Mouse (Mus musculus): ENCODE measurements around the gene Sfi1. TPM values are rescaled to one million over a fixed set of nuclear protein-coding genes. Genes with fewer than 3 reads are reported as not detected.
"Not testable (repeated sequence)": the region's sequence is repeated elsewhere in the genome, so short reads cannot be mapped to it uniquely, and the experiment has no call there.

Sfi1 gene
- total and polyA plus RNA-seq, 3 experiments = 42.2 to 111 (median 89.7) TPM

DNA sequence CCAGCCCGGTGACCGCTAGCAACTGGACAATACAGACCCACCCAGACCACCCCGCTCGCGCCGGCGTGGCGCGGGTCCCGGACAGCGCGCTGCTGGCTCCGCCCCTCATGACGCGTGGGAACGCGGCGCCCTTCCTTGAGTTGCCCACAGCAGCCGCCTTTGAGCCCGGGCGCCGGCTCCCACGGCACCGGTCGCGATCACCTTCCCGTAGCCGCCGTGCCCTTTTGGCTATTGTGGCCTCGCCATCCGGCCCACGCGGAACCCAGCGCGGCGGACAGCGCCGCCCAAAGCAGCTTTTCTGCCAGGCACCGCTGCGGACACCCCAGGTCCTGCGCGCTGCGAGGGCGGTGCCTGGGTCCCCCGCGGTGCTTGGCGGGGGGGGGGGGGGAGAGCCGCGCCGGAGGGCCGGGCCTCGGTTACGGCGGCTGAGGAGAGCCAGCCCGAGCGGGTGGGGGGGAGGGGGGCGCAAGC, 9.0 kb upstream of the Sfi1 start, which contains the start of gene Eif4enif1:
TSS of gene Eif4enif1 (plus strand) at position 162 of the 471 bp plus-strand sequence.
- ATAC-seq (ENCODE audit: extremely low read depth, insufficient number of reproducible peaks, low FRiP score, poor library complexity, severe bottlenecking) (no peak), DNase-seq (ENCODE audit: low spot score) (peak; percentile 83)
- peaks cover 29% of the 10 kb centered on the region for H3K4me1 ChIP-seq (ENCODE audit: insufficient read depth, low read depth, low read length)
- peaks cover 28% of the 10 kb centered on the region for H3K36me3 ChIP-seq (replicated peaks)
- peak within 1 kb of the TSS; percentile 70 for H3K4me3 ChIP-seq (ENCODE audit: low read depth, low read length)
- H3K9me3 ChIP-seq (replicated peaks) = no peaks in the 10 kb centered on the region
- TF ChIP-seq POLR2AphosphoS5 (IDR thresholded peaks at IDR 0.05; ENCODE audit: insufficient replicate concordance, low read depth, low read length) (no peak), GATA1 (IDR thresholded peaks at IDR 0.05; ENCODE audit: borderline replicate concordance, low read length) (no peak), CTCF (IDR thresholded peaks at IDR 0.05; ENCODE audit: low read depth, low read length) (no peak), GATA2 (IDR thresholded peaks at IDR 0.05; ENCODE audit: borderline replicate concordance, low read depth, low read length) (no peak), TAL1 (conservative IDR thresholded peaks at IDR 0.05; ENCODE audit: low read depth, low read length) (no peak)
- no peaks in the 10 kb centered on the region for H3K27me3 ChIP-seq (ENCODE audit: insufficient read depth, low read length)

DNA sequence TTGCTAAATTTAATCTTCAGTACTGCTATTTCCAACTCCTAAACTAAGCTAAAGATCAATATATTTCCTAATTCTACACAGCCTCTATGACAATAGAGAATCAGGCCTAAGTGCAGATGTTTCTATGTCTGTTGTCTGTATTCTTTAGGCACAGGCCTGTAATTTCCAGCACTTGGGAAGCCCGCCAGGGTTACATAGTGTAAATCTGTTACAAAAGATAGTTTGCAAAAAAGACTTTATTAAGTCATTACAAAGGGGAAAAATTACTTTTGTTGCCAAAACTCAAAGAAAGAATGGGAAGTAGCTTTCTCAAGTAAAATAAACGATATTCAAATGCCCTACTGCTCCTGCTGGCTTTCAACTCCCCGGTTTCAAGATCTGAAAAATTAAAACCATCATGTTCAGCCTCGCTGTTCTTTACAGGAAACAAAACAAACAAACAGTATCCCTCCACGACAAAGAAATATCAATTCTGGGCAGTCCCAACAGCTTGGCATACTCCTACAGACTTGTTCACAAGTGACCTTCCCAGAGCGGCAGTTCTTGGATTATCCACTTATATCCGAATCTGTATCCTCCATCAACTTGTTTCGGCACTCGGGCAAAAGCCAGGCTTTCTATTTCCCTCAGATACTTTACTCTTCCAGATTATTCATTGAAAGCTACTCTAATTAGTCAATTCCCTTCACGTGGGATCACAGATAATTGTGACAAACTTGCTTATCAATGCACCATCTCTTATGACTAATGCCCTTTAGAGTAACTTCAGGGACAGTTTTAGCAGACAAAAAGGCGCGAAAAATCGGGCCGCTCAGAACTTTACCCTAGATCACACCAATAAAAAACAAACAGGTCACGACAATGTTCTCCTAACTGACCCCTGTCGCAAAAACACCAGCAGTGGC, 8.3 kb upstream of the Sfi1 start:
- DNase-seq (ENCODE audit: low spot score) (peak; percentile 35), ATAC-seq (ENCODE audit: extremely low read depth, insufficient number of reproducible peaks, low FRiP score, poor library complexity, severe bottlenecking) (0 out of 2 replicates have a peak, but pooled peaks have one; percentile 5)
- Histone ChIP-seq H3K4me1 (ENCODE audit: insufficient read depth, low read depth, low read length) (peaks cover 22% of the 10 kb centered on the region), H3K4me3 (ENCODE audit: low read depth, low read length) (peak overlapping the region; percentile 70), H3K9me3 (replicated peaks) (no peaks in the 10 kb centered on the region), H3K36me3 (replicated peaks) (peaks cover 22% of the 10 kb centered on the region), H3K27me3 (ENCODE audit: insufficient read depth, low read length) (no peaks in the 10 kb centered on the region)
- no peak for TF ChIP-seq GATA2 (IDR thresholded peaks at IDR 0.05; ENCODE audit: borderline replicate concordance, low read depth, low read length)
- TF ChIP-seq POLR2AphosphoS5 (IDR thresholded peaks at IDR 0.05; ENCODE audit: insufficient replicate concordance, low read depth, low read length) = no peak
- no peak for TF ChIP-seq TAL1 (conservative IDR thresholded peaks at IDR 0.05; ENCODE audit: low read depth, low read length)
- TF ChIP-seq GATA1 (IDR thresholded peaks at IDR 0.05; ENCODE audit: borderline replicate concordance, low read length) = no peak
- no peak for TF ChIP-seq CTCF (IDR thresholded peaks at IDR 0.05; ENCODE audit: low read depth, low read length)

DNA sequence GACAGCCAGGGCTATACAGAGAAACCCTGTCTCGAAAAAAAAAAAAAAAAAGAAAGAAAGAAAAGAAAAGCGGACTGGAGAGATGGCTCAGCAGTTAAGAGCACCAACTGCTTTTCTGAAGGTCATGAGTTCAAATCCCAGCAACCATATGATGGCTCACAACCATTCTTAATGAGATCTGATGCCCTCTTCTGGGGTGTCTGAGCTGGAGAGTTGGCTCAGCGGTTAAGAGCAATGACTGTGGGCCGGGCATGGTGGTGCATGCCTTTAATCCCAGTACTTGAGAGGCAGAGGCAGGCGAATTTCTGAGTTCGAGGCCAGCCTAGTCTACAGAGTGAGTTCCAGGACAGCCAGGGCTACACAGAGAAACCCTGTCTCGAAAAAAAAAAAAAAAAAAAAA, 7.4 kb upstream of the Sfi1 start:
- H3K4me1 ChIP-seq (ENCODE audit: insufficient read depth, low read depth, low read length) = peaks cover 14% of the 10 kb centered on the region
- not testable (repeated sequence) for H3K9me3 ChIP-seq (replicated peaks); H3K4me3 ChIP-seq (ENCODE audit: low read depth, low read length); H3K27me3 ChIP-seq (ENCODE audit: insufficient read depth, low read length); ATAC-seq (ENCODE audit: extremely low read depth, insufficient number of reproducible peaks, low FRiP score, poor library complexity, severe bottlenecking); DNase-seq (ENCODE audit: low spot score)
- H3K36me3 ChIP-seq (replicated peaks) = peaks cover 12% of the 10 kb centered on the region

DNA sequence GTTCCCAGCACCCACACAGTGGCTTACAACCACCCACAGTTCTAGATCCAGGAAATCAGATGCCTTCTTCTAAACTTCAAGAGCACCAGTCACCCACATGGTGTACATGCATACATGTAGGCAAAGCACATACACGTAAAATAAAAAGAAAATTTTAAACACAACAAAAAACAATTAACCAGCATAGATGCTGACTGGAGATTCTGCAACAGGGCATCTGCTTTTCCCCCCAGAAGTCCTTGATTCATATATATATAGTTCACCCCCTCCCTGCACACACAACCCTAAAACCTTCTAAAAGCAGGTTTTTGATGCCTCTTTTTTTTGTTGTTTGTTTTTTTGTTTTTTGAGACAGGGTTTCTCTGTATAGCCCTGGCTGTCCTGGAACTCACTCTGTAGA, 10.6 kb downstream of the Sfi1 start:
- not testable (repeated sequence) for H3K4me1 ChIP-seq (ENCODE audit: insufficient read depth, low read depth, low read length); ATAC-seq (ENCODE audit: extremely low read depth, insufficient number of reproducible peaks, low FRiP score, poor library complexity, severe bottlenecking); H3K4me3 ChIP-seq (ENCODE audit: low read depth, low read length); DNase-seq (ENCODE audit: low spot score); H3K9me3 ChIP-seq (replicated peaks); H3K27me3 ChIP-seq (ENCODE audit: insufficient read depth, low read length)
- H3K36me3 ChIP-seq (replicated peaks) = peaks cover 29% of the 10 kb centered on the region

DNA sequence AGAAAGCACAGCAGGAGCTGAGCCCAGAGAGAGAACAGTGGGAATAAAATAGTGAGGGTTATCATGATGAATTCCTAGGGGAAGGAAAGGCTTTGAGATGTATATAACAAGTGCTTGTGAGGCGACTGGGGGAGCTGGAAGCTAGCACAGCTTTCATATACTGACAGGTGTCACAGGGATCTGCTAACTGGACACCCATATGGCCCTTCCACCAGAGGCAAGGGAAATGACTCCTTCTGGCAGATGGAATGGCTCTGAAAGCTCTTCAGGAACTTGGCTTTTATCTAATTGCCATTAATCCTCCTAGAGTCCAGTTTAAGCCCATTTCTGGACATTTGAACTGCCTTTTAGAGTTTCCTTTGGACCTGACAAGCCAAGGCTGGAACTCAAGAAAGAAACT, 11.3 kb downstream of the Sfi1 start:
- not testable (repeated sequence) for H3K4me3 ChIP-seq (ENCODE audit: low read depth, low read length); ATAC-seq (ENCODE audit: extremely low read depth, insufficient number of reproducible peaks, low FRiP score, poor library complexity, severe bottlenecking); H3K9me3 ChIP-seq (replicated peaks); DNase-seq (ENCODE audit: low spot score); H3K4me1 ChIP-seq (ENCODE audit: insufficient read depth, low read depth, low read length); H3K27me3 ChIP-seq (ENCODE audit: insufficient read depth, low read length)
- peaks cover 29% of the 10 kb centered on the region for H3K36me3 ChIP-seq (replicated peaks)

DNA sequence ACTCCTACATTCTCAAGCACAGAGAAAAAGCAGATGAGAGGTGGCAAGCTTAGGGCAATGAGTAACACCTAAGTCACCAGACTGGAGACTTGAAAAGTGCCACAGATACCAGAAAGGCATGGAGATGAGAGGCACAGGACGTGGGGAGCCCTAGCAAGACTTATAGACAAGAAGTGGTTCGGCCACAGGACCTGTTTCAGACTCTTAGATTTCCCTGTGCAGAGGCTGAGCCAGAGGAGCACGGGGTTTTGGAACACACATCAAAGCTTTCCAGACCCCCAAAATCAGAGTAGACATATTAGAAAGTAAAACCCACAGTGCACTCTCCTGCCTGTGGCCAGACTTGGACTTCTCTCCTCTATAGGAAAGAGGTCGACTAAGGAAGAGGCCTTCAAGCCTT, 12.0 kb downstream of the Sfi1 start:
- ATAC-seq (ENCODE audit: extremely low read depth, insufficient number of reproducible peaks, low FRiP score, poor library complexity, severe bottlenecking); H3K27me3 ChIP-seq (ENCODE audit: insufficient read depth, low read length); H3K4me1 ChIP-seq (ENCODE audit: insufficient read depth, low read depth, low read length); H3K4me3 ChIP-seq (ENCODE audit: low read depth, low read length); H3K9me3 ChIP-seq (replicated peaks); DNase-seq (ENCODE audit: low spot score): not testable (repeated sequence)
- peaks cover 25% of the 10 kb centered on the region for H3K36me3 ChIP-seq (replicated peaks)

DNA sequence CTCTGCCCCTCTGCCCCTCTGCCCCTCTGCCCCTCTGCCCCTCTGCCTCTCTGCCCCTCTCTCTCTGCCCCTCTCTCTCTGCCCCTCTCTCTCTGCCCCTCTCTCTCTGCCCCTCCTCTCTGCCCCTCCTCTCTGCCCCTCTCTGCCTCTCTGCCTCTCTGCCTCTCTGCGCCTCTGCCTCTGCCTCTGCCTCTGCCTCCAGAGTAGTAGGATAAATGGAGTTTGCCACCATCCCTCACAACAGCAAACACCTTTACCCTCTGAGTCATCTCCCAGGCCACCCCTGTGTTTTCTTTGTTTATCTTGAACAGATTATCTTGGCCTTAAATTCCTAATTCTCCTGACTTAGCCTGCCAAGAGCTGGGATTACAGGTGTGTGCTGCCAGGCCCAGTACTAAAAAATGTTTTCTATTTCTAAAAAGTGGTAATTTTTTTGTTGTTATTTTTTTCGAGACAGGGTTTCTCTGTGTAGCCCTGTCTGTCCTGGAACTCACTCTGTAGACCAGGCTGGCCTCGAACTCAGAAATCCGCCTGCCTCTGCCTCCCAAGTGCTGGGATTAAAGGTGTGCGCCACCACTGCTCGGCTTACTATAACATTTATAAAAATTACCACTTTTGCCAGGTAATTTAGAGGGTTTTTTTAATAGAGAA, 12.6 kb downstream of the Sfi1 start:
- DNase-seq (ENCODE audit: low spot score); H3K4me3 ChIP-seq (ENCODE audit: low read depth, low read length); H3K27me3 ChIP-seq (ENCODE audit: insufficient read depth, low read length); H3K4me1 ChIP-seq (ENCODE audit: insufficient read depth, low read depth, low read length); H3K9me3 ChIP-seq (replicated peaks); ATAC-seq (ENCODE audit: extremely low read depth, insufficient number of reproducible peaks, low FRiP score, poor library complexity, severe bottlenecking): not testable (repeated sequence)
- peaks cover 21% of the 10 kb centered on the region for H3K36me3 ChIP-seq (replicated peaks)

DNA sequence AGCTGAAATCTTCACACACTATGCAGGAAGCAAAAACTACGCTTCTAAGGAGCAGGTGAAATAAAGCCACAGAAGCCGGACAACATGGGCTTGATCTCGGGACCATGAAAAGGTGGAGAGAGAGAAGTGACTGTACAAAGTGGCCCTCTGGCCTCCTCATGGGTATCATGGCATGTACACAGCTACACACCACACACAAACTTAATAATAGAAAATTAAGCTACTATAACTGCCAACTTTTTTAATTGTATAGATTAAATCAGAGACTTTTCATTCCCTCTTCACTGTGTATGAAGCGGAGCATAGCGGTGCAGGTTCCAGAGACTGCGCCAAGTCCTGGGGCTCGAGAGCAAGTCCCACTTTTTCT, 13.6 kb downstream of the Sfi1 start:
- not testable (repeated sequence) for H3K9me3 ChIP-seq (replicated peaks); H3K4me1 ChIP-seq (ENCODE audit: insufficient read depth, low read depth, low read length); DNase-seq (ENCODE audit: low spot score); H3K4me3 ChIP-seq (ENCODE audit: low read depth, low read length); H3K27me3 ChIP-seq (ENCODE audit: insufficient read depth, low read length); ATAC-seq (ENCODE audit: extremely low read depth, insufficient number of reproducible peaks, low FRiP score, poor library complexity, severe bottlenecking)
- peaks cover 14% of the 10 kb centered on the region for H3K36me3 ChIP-seq (replicated peaks)

DNA sequence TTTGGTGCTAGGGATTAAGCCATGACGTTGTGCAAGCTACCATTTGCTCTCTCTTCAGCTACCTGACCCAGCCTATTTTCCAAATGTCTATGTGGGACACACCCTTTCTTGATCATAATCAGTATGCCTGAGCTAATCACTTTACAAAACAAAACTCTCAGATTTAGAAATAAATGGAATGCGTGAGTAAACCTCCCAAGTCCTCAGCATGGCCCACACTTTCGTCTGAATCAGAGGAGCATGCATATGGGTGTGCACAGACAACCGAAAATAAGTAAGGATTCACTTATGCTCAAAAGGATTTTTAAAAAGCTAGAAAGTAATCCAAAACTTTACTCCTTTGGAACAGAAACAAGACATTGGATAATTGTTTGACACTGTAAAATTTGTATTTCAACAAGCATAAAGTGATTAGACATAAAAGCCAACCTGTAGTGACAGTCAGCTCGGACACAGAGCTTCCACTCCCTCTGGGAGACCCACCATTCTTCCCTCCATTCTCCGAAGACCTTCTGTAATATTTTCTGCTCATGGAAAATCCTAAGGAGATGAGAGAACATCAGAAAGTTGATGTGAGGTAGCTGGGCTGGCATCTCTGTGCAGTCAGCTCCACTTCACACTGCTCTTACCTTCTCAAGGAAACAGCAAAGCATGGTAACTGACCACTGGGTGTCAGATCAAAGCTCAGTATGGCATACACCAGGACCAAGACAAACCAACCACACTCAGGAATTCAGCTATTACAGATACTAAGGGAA, 14.1 kb downstream of the Sfi1 start:
- not testable (repeated sequence) for DNase-seq (ENCODE audit: low spot score); ATAC-seq (ENCODE audit: extremely low read depth, insufficient number of reproducible peaks, low FRiP score, poor library complexity, severe bottlenecking)

More for the DNA sequence above, 14.1 kb downstream of the Sfi1 start:
- not testable (repeated sequence) for H3K36me3 ChIP-seq (replicated peaks); H3K4me3 ChIP-seq (ENCODE audit: low read depth, low read length); H3K4me1 ChIP-seq (ENCODE audit: insufficient read depth, low read depth, low read length); H3K9me3 ChIP-seq (replicated peaks); H3K27me3 ChIP-seq (ENCODE audit: insufficient read depth, low read length)

Measured in G1E (cell line).